Mouse (Mus musculus) cerebellum, adult 2 months (tissue): ENCODE results near the gene Ccno. TPM values are rescaled to one million over a fixed set of nuclear protein-coding genes. Genes with fewer than 3 reads are reported as not detected.
A peak's percentile ranks its signal among the peaks of the same experiment; 100 is the strongest.

Experiments
- DNase-seq, 2 experiments: peaks; one replicate each; pipeline ENCODE4 v3.0.0; 2021
- H3K27ac ChIP-seq: fragments of 200-500 bp; 2 replicates; pipeline ENCODE4 v1.5.1; 2012; ENCODE audit warnings: low read length, control low read depth, inconsistent platforms; ENCODE audit not compliant: insufficient read depth
- H3K27me3 ChIP-seq: fragments of 200-500 bp; 2 replicates; pipeline ENCODE4 v1.6.1; 2012; ENCODE audit warnings: inconsistent platforms, mild to moderate bottlenecking, low read length, moderate library complexity; ENCODE audit not compliant: control insufficient read depth, insufficient read depth
- H3K4me1 ChIP-seq: fragments of 200-500 bp; 2 replicates; pipeline ENCODE4 v1.6.1; 2011; ENCODE audit warnings: low read length; ENCODE audit not compliant: control insufficient read depth, insufficient read depth
- H3K4me3 ChIP-seq: fragments of 200-500 bp; replicated peaks from 2 replicates; pipeline ENCODE3; 2011; ENCODE audit warnings: mild to moderate bottlenecking, low read depth, low read length, control low read depth; ENCODE audit not compliant: insufficient read depth
- CTCF ChIP-seq: fragments of 200-500 bp; IDR thresholded peaks from 2 replicates; pipeline ENCODE4 v1.5.1; 2011; ENCODE audit warnings: low read depth, mild to moderate bottlenecking, control low read depth, low read length, moderate library complexity, borderline replicate concordance; ENCODE audit not compliant: insufficient read depth
- POLR2A ChIP-seq: fragments of 200-500 bp; IDR thresholded peaks from 2 replicates; pipeline ENCODE4 v1.6.1; 2011; ENCODE audit warnings: low read length, control low read depth, borderline replicate concordance; ENCODE audit not compliant: insufficient read depth
- whole genome bisulfite sequencing: fragments of 180-500 bp; shearing (Covaris S2); methylation state at CpG from one replicate; pipeline ENCODE4 v1.1.7; 2018; 5-methylcytosine and 5-hydroxymethylcytosine counted together
- polyA plus RNA-seq: library from polyadenylated mRNA; depleted of rRNA; stranded (reverse); fragments of >200 nt; gene quantifications from 2 replicates; pipeline ENCODE4 v1.2.3, GENCODE M21; 2012; rRNA removed

The Ccno gene
- 0.76 and 0.82 TPM in 2 replicates for polyA plus RNA-seq

DNA sequence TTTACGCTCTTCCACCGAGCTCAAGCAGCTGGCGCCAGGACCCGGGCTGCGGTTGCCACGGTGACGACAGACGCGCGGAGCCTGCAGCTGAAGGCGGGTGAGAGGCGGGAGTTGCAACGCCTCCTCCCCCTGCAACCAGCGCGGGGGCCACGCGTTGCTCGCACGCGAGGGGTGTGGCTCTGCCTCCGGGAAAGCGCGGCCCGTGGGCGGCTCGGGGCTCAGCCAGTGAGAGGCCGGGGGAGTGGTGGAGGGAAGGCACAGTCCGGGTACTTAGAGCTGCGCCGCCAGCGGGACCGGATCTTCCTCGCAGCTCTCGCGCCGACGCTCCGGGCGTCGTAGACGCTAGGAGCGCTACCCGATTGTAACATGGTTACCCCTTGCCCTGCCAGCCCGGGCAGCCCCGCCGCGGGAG is at the start of gene Ccno:
Gene Ccno, plus strand, starts transcription at position 271 of the 412 bp plus-strand sequence.
- no peak for TF ChIP-seq CTCF
- peak; percentile 35; the same call in 1 of the 2 replicates for TF ChIP-seq POLR2A
- Histone ChIP-seq H3K27ac (no peak within 1 kb of the TSS), H3K4me1 (peaks cover 6% of the 10 kb centered on the region), H3K4me3 (peak within 1 kb of the TSS; percentile 26), H3K27me3 (peaks cover 5% of the 10 kb centered on the region; the same call in 1 of the 2 replicates)
- under 1% methylated on average over 47 of the region's 47 CpGs for WGBS
- peak; percentile 77 to 84 for DNase-seq

DNA sequence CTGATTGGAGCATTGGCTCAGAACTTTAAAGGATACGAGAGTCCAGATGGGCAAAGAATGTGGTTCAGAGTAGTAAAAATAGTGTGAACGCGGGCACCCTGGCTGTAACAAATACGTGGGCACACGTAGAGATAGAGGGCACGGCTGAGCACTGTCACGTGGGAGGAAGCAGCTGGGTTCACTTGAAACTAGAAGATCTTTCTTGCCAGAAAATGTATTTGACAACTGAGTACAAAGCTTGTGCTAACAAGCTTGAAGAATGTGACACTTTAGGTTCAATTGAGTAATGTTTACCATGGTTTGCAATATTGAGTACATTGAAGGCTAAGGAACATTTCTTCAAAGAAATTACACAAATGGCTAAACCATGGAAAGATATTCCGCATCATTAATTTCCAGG is 49.5 kb upstream of the Ccno start:
- H3K27me3 ChIP-seq, result no peaks in the 10 kb centered on the region
- no peak overlapping the region for H3K4me3 ChIP-seq
- no peak for TF ChIP-seq POLR2A
- no peak for TF ChIP-seq CTCF
- DNase-seq, result no peak
- H3K27ac ChIP-seq, result no peak overlapping the region
- 89% methylated on average over 8 of the region's 8 CpGs for whole genome bisulfite sequencing
- H3K4me1 ChIP-seq, result no peaks in the 10 kb centered on the region

DNA sequence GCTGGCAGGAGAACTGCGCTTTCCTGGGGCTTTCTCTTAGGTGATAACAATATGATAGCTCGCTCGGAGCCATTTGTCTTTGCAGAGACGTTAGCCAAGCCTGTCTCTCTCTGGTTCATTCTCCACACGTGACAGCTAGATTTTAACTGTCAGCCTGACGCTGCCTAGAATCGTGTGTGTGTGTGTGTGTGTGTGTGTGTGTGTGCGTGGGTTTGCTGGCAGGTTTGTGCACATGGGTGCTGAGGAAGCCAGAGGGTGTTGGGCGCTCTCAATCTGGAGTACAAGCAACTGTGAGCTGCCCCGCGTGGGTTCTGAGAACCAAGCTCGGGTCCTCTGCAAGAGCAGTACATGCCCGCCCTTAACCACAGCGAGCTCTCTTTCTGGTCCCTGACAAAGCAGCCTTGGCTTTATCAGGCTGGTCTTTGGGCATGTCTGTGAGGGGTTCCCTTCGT is 45.7 kb upstream of the Ccno start:
- TF ChIP-seq POLR2A (no peak), CTCF (no peak)
- 81% methylated on average over 15 of the region's 15 CpGs for WGBS
- no peaks in the 10 kb centered on the region for H3K27me3 ChIP-seq
- H3K27ac ChIP-seq, result no peak overlapping the region
- no peak overlapping the region for H3K4me3 ChIP-seq
- DNase-seq, result no peak
- no peaks in the 10 kb centered on the region for H3K4me1 ChIP-seq

DNA sequence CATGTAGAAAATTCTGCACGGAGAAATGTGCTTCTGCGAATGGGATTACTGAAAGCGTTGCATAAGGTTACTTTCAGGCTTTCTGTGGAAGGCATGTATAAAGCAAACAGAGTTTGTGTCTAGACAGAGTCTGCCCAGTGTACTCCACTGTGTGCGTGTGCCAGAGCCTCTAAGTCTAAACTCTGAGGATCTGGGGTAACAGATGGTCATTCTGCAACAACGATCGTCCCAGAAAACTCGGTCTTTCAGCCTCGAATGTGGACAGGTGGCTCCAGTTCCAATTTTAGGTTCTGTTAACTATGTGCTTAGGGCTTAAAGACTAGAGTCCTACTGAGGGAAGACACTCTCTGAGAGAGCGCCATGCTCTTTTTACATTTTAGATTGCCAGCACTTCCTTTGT is 42.3 kb upstream of the Ccno start:
- DNase-seq, result peak in 1 of 2 experiments; percentile 35
- TF ChIP-seq POLR2A (no peak), CTCF (no peak)
- H3K27me3 ChIP-seq, result no peaks in the 10 kb centered on the region
- no peaks in the 10 kb centered on the region for H3K4me1 ChIP-seq
- no peak overlapping the region for H3K4me3 ChIP-seq
- 53% methylated on average over 9 of the region's 9 CpGs for WGBS
- H3K27ac ChIP-seq, result no peak overlapping the region

DNA sequence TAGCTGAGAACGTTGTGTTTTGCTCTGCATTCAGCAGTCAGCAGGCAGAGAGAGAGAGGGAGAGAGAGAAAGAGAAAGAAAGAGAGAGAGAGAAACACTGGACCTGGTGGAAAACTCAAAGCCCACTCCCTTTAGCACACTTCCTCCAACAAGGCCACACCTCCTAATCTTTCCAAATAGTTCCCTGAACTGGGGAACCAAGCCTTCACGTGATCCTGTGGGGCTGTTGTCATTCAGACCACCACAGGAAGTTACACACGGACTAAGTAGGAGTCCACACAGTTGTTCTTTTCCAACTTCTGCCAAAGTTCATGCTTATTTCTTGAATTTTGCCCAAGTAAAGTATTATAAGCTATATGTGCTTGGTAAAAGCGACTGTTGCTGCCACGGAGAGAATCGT is 41.7 kb upstream of the Ccno start:
- WGBS, result 85% methylated on average over 6 of the region's 6 CpGs
- H3K27ac ChIP-seq, result no peak overlapping the region

DNA sequence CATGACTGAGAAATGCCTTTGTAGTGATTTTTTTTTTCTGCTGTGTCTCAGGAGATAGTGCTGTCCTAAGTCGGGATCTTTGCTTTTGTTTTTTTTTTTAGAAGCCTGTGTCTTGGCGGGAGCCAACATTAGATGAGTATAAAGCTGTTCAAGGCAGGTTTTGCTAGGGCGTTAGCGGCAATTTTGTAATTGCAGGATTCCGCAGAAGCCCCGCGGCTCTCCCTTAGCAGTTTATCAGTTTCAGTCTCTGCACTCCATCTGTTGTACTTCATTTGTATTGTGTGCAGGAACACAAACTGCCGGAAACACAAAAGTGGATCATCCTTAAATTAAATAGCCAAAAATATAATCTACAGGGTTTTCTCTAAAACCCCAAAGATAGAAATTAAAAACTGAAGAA is 33.5 kb upstream of the Ccno start:
- no peak for TF ChIP-seq POLR2A
- TF ChIP-seq CTCF, result no peak
- H3K27ac ChIP-seq, result no peak overlapping the region
- DNase-seq, result no peak
- no peaks in the 10 kb centered on the region for H3K27me3 ChIP-seq
- 89% methylated on average over 8 of the region's 8 CpGs for WGBS
- no peak overlapping the region for H3K4me3 ChIP-seq
- H3K4me1 ChIP-seq, result no peaks in the 10 kb centered on the region

More for the DNA sequence above, 41.7 kb upstream of the Ccno start:
- Histone ChIP-seq H3K4me3 (no peak overlapping the region), H3K4me1 (no peaks in the 10 kb centered on the region), H3K27me3 (no peaks in the 10 kb centered on the region)
- no peak for TF ChIP-seq POLR2A
- no peak for TF ChIP-seq CTCF
- DNase-seq, result no peak

DNA sequence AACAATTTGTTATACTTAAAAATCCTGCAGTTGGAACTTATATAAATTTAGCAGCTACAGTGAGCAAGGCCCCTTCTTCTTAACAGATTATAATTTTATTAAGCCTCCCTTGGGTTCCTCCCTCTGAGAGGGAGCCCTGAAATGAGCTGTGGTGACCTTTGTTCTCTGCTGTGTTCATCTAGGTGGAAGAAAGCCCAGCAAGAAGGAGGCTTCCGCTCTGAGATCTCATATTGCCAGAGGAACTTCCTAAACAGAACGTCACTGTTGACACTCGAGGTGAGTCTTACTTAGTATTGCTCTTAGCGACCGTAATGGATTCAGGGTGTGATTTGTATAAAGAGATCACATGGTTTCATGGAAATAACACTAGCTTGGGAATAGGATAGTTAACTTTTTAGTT is 24.5 kb upstream of the Ccno start:
- H3K27me3 ChIP-seq, result no peaks in the 10 kb centered on the region
- no peak for DNase-seq
- no peaks in the 10 kb centered on the region for H3K4me1 ChIP-seq
- H3K4me3 ChIP-seq, result no peak overlapping the region
- no peak overlapping the region for H3K27ac ChIP-seq
- TF ChIP-seq POLR2A (no peak), CTCF (no peak)
- 85% methylated on average over 5 of the region's 5 CpGs for WGBS

DNA sequence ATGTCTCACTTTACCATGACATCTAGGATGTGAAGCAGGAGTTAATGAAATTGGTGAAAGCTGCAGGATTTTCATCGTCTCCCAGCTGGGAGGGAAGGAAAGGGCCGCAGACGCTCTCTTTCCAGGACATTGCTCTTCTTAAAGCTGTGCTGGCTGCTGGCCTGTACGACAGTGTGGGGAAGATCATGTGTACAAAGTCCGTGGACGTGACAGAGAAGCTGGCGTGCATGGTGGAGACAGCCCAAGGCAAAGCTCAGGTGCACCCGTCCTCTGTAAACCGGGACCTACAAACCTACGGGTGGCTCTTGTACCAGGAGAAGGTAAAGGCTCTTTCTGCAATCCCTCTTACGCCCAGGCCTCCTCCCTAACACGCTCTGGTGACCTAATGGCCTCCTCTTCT is 23.2 kb upstream of the Ccno start:
- H3K27ac ChIP-seq, result no peak overlapping the region
- 90% methylated on average over 12 of the region's 12 CpGs for WGBS
- H3K4me3 ChIP-seq, result no peak overlapping the region
- no peak for DNase-seq
- H3K27me3 ChIP-seq, result no peaks in the 10 kb centered on the region
- H3K4me1 ChIP-seq, result no peaks in the 10 kb centered on the region
- no peak for TF ChIP-seq POLR2A
- no peak for TF ChIP-seq CTCF

DNA sequence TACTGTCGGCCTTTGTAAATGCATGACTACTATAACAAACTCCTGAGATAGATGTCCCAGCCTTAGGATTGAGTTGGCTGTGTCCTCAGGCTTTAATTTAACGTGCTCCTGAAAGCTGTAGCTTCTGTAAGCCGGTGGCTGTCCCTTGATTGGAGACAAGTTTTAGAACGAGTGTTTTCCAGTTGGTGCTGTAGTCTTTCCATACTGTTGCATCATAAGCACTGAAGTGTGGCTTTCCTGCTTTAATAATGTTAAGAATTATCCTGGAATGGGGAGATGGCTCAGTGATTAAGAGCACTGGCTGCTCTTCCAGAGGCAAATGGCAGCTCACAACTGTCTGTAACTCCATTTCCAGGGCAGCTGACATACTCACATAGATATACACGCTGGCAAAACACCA is 20.3 kb upstream of the Ccno start:
- 97% methylated on average over 5 of the region's 5 CpGs for WGBS
- Histone ChIP-seq H3K27ac (no peak overlapping the region), H3K27me3 (no peaks in the 10 kb centered on the region), H3K4me1 (no peaks in the 10 kb centered on the region), H3K4me3 (no peak overlapping the region)
- TF ChIP-seq POLR2A (no peak), CTCF (no peak)
- DNase-seq, result no peak

DNA sequence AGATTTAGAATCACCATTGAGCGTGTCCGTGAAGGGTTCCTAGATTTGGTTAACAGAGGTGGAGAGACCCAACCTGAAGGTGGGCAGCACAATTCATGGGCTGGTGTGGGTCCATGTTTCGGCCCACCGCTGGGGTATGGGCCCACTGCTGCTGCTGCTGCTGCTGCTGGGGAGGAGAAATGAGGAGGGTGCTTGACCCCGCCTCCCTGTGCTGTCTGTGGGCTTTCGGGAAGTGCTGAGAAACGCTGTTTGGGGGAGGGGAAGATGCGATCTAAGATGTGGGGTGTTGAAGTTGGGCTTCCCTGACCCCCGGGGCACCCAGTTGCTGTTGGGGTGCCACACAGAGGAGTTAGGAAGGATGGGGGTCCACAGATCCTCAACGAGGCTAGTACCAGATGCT is 10.9 kb upstream of the Ccno start:
- no peak for DNase-seq
- Histone ChIP-seq H3K4me3 (no peak overlapping the region), H3K27ac (no peak overlapping the region), H3K27me3 (no peaks in the 10 kb centered on the region), H3K4me1 (no peaks in the 10 kb centered on the region)
- TF ChIP-seq POLR2A, result no peak
- no peak for TF ChIP-seq CTCF
- 53% methylated on average over 10 of the region's 10 CpGs for WGBS
